Mouse (Mus musculus): Measurements from ENCODE around the gene Atf3. TPM values are rescaled to one million over a fixed set of nuclear protein-coding genes. Genes with fewer than 3 reads are reported as not detected.

Gene Atf3
- polyA plus RNA-seq, 1 experiment, result 1.6 TPM

- Histone ChIP-seq H3K27me3 (ENCODE audit: control insufficient read depth, insufficient read depth, low read length) (no peaks in the 10 kb centered on the region), H3K36me3 (ENCODE audit: control insufficient read depth, insufficient read depth, low read length) (no peaks in the 10 kb centered on the region), H3K27ac (ENCODE audit: insufficient read depth, low read length) (no peak overlapping the region), H3K4me1 (ENCODE audit: control insufficient read depth, insufficient read depth, insufficient read length) (peaks cover 14% of the 10 kb centered on the region), H3K4me3 (ENCODE audit: extremely low read depth, insufficient read depth, insufficient read length) (no peak overlapping the region)
- DNase-seq (ENCODE audit: low read depth in 1 of 2, low spot score in 2 of 2), result no peak
- WGBS, result 91% methylated on average over 2 of the region's 2 CpGs
- TF ChIP-seq CTCF (IDR thresholded peaks at IDR 0.05; ENCODE audit: extremely low read depth, insufficient read depth, insufficient read length, insufficient replicate concordance), result no peak
- TF ChIP-seq POLR2A (IDR thresholded peaks at IDR 0.05; ENCODE audit: low read depth, low read length), result no peak
Measured at GRCm38 (mm10) chr1:191257981-191258380, 40.1 kb upstream of the Atf3 start.

GRCm38 (mm10) chr1:191257351-191257771 lies 39.5 kb upstream of the Atf3 start:
- Histone ChIP-seq H3K27ac (ENCODE audit: insufficient read depth, low read length) (no peak overlapping the region), H3K4me1 (ENCODE audit: control insufficient read depth, insufficient read depth, insufficient read length) (peaks cover 14% of the 10 kb centered on the region), H3K4me3 (ENCODE audit: extremely low read depth, insufficient read depth, insufficient read length) (no peak overlapping the region), H3K36me3 (ENCODE audit: control insufficient read depth, insufficient read depth, low read length) (no peaks in the 10 kb centered on the region), H3K27me3 (ENCODE audit: control insufficient read depth, insufficient read depth, low read length) (no peaks in the 10 kb centered on the region)
- 80% methylated on average over 3 of the region's 3 CpGs for WGBS
- DNase-seq (ENCODE audit: low read depth in 1 of 2, low spot score in 2 of 2), result no peak
- TF ChIP-seq POLR2A (IDR thresholded peaks at IDR 0.05; ENCODE audit: low read depth, low read length) (no peak), CTCF (IDR thresholded peaks at IDR 0.05; ENCODE audit: extremely low read depth, insufficient read depth, insufficient read length, insufficient replicate concordance) (no peak)

- TF ChIP-seq CTCF (IDR thresholded peaks at IDR 0.05; ENCODE audit: extremely low read depth, insufficient read depth, insufficient read length, insufficient replicate concordance) (no peak), POLR2A (IDR thresholded peaks at IDR 0.05; ENCODE audit: low read depth, low read length) (no peak)
- Histone ChIP-seq H3K4me3 (ENCODE audit: extremely low read depth, insufficient read depth, insufficient read length) (no peak overlapping the region), H3K4me1 (ENCODE audit: control insufficient read depth, insufficient read depth, insufficient read length) (peaks cover 14% of the 10 kb centered on the region), H3K36me3 (ENCODE audit: control insufficient read depth, insufficient read depth, low read length) (no peaks in the 10 kb centered on the region), H3K27me3 (ENCODE audit: control insufficient read depth, insufficient read depth, low read length) (no peaks in the 10 kb centered on the region), H3K27ac (ENCODE audit: insufficient read depth, low read length) (no peak overlapping the region)
- no peak for DNase-seq (ENCODE audit: low read depth in 1 of 2, low spot score in 2 of 2)
- WGBS, result 89% methylated on average over 11 of the region's 11 CpGs
Measured at GRCm38 (mm10) chr1:191256566-191257350, 38.9 kb upstream of the Atf3 start.

- no peak for DNase-seq (ENCODE audit: low read depth in 1 of 2, low spot score in 2 of 2)
- Histone ChIP-seq H3K27ac (ENCODE audit: insufficient read depth, low read length) (no peak overlapping the region), H3K4me3 (ENCODE audit: extremely low read depth, insufficient read depth, insufficient read length) (no peak overlapping the region), H3K27me3 (ENCODE audit: control insufficient read depth, insufficient read depth, low read length) (no peaks in the 10 kb centered on the region), H3K4me1 (ENCODE audit: control insufficient read depth, insufficient read depth, insufficient read length) (peaks cover 14% of the 10 kb centered on the region), H3K36me3 (ENCODE audit: control insufficient read depth, insufficient read depth, low read length) (no peaks in the 10 kb centered on the region)
- TF ChIP-seq POLR2A (IDR thresholded peaks at IDR 0.05; ENCODE audit: low read depth, low read length), result no peak
- TF ChIP-seq CTCF (IDR thresholded peaks at IDR 0.05; ENCODE audit: extremely low read depth, insufficient read depth, insufficient read length, insufficient replicate concordance), result no peak
- WGBS, result 91% methylated on average over 5 of the region's 5 CpGs
Measured at GRCm38 (mm10) chr1:191256134-191256533, 38.3 kb upstream of the Atf3 start.

GRCm38 (mm10) chr1:191254448-191254847 lies 36.6 kb upstream of the Atf3 start:
- no peak for DNase-seq (ENCODE audit: low read depth in 1 of 2, low spot score in 2 of 2)
- Histone ChIP-seq H3K27ac (ENCODE audit: insufficient read depth, low read length) (no peak overlapping the region), H3K4me1 (ENCODE audit: control insufficient read depth, insufficient read depth, insufficient read length) (peaks cover 4% of the 10 kb centered on the region; the same call in 1 of the 2 replicates), H3K36me3 (ENCODE audit: control insufficient read depth, insufficient read depth, low read length) (no peaks in the 10 kb centered on the region), H3K4me3 (ENCODE audit: extremely low read depth, insufficient read depth, insufficient read length) (no peak overlapping the region), H3K27me3 (ENCODE audit: control insufficient read depth, insufficient read depth, low read length) (no peaks in the 10 kb centered on the region)
- WGBS, result 65% methylated on average over 5 of the region's 5 CpGs
- TF ChIP-seq POLR2A (IDR thresholded peaks at IDR 0.05; ENCODE audit: low read depth, low read length) (no peak), CTCF (IDR thresholded peaks at IDR 0.05; ENCODE audit: extremely low read depth, insufficient read depth, insufficient read length, insufficient replicate concordance) (no peak)

GRCm38 (mm10) chr1:191253636-191254035 lies 35.8 kb upstream of the Atf3 start:
- TF ChIP-seq CTCF (IDR thresholded peaks at IDR 0.05; ENCODE audit: extremely low read depth, insufficient read depth, insufficient read length, insufficient replicate concordance) (no peak), POLR2A (IDR thresholded peaks at IDR 0.05; ENCODE audit: low read depth, low read length) (no peak)
- Histone ChIP-seq H3K4me1 (ENCODE audit: control insufficient read depth, insufficient read depth, insufficient read length) (peaks cover 4% of the 10 kb centered on the region; the same call in 1 of the 2 replicates), H3K27me3 (ENCODE audit: control insufficient read depth, insufficient read depth, low read length) (no peaks in the 10 kb centered on the region), H3K27ac (ENCODE audit: insufficient read depth, low read length) (no peak overlapping the region), H3K36me3 (ENCODE audit: control insufficient read depth, insufficient read depth, low read length) (no peaks in the 10 kb centered on the region), H3K4me3 (ENCODE audit: extremely low read depth, insufficient read depth, insufficient read length) (no peak overlapping the region)
- 28% methylated on average over 1 of the region's 1 CpGs for WGBS
- DNase-seq (ENCODE audit: low read depth in 1 of 2, low spot score in 2 of 2), result no peak

GRCm38 (mm10) chr1:191249975-191250374 lies 32.1 kb upstream of the Atf3 start:
- no peaks in the 10 kb centered on the region for H3K27me3 ChIP-seq (ENCODE audit: control insufficient read depth, insufficient read depth, low read length)
- 26% methylated on average over 3 of the region's 3 CpGs for WGBS
- peak; percentile 16 to 42 for DNase-seq (ENCODE audit: low read depth in 1 of 2, low spot score in 2 of 2)
- no peak overlapping the region for H3K4me3 ChIP-seq (ENCODE audit: extremely low read depth, insufficient read depth, insufficient read length)
- H3K27ac ChIP-seq (ENCODE audit: insufficient read depth, low read length), result no peak overlapping the region
- peaks cover 5% of the 10 kb centered on the region; the same call in 1 of the 2 replicates for H3K4me1 ChIP-seq (ENCODE audit: control insufficient read depth, insufficient read depth, insufficient read length)
- no peaks in the 10 kb centered on the region for H3K36me3 ChIP-seq (ENCODE audit: control insufficient read depth, insufficient read depth, low read length)
- TF ChIP-seq CTCF (IDR thresholded peaks at IDR 0.05; ENCODE audit: extremely low read depth, insufficient read depth, insufficient read length, insufficient replicate concordance) (no peak), POLR2A (IDR thresholded peaks at IDR 0.05; ENCODE audit: low read depth, low read length) (no peak)
